Mouse (Mus musculus): ENCODE results near the gene Fam71b. TPM values are rescaled to one million over a fixed set of nuclear protein-coding genes. Genes with fewer than 3 reads are reported as not detected.

Fam71b gene
- total and polyA plus RNA-seq, 3 experiments = not detected

DNA sequence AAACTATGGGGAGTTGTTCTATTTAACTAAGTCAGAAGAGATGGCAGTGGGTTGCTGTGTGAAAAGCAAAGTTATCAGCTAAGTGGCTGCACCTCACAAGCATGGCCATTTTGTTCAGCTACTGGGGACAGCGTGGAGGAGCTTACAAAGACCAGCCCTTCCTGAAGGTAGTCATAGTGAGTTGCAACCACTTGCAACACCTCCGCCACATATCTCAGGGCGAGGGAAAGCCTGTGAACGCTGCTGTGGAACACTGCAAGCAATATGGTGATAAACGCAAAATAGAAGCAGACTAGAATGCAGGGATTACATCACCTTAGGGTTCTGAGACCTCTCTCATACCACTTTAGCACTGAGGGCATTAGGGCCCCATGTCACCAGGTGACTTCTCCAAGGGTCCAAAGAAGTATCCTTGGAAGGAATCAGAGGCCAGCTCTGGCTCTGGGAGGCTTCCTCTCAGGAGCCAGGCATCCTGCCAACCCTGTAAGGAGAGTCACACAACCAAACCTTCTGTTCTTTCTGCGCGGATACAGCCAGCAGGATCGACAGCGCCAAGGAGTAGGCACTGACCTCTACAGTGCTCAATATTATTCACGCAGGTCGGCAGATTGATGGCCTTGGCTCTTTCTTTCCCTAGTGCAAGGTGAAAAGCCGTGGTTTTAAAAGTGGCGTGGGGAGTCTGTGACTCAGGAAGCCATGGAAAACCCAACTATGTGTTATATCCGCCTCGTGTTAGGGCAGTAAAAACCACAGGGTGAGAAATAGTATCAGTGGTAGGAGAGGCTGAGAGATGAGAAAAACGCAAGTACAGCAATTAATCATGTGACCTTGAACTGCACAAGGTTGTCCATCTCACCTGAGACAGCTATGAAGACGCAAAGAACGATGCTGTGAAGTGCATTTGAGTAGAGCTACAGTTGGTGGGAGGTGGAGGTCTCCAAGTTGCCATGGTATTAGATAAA, 34.0 kb upstream of the Fam71b start:
- no peaks in the 10 kb centered on the region for H3K79me2 ChIP-seq (ENCODE audit: control insufficient read depth, insufficient read depth, low read length, poor library complexity)
- no peak overlapping the region for H3K27ac ChIP-seq (ENCODE audit: control insufficient read depth, low read depth, low read length)
- no peak overlapping the region for H3K4me3 ChIP-seq (ENCODE audit: control insufficient read depth in 1 of 2, insufficient read depth in 1 of 2, low read depth in 2 of 2, low read length in 2 of 2)
- no peaks in the 10 kb centered on the region for H3K36me3 ChIP-seq (ENCODE audit: control insufficient read depth in 1 of 2, insufficient read depth in 2 of 2, low read length in 2 of 2)
- H3K9me3 ChIP-seq (replicated peaks; ENCODE audit: insufficient read depth, low read length) = no peaks in the 10 kb centered on the region
- TF ChIP-seq CHD1 (IDR thresholded peaks at IDR 0.05; ENCODE audit: low read depth, low read length) = no peak
- TF ChIP-seq MEF2A (IDR thresholded peaks at IDR 0.05; ENCODE audit: extremely low read depth, insufficient replicate concordance, low read depth, low read length, poor library complexity, severe bottlenecking) = no peak
- no peak for TF ChIP-seq USF2 (IDR thresholded peaks at IDR 0.05; ENCODE audit: borderline replicate concordance in 1 of 2, insufficient read depth in 1 of 2, low read depth in 1 of 2, low read length in 2 of 2)
- TF ChIP-seq UBTF (IDR thresholded peaks at IDR 0.05; ENCODE audit: borderline replicate concordance, insufficient read depth, low read depth, low read length) = no peak
- TF ChIP-seq ELF1 (IDR thresholded peaks at IDR 0.05; ENCODE audit: low read depth, low read length) = no peak
- TF ChIP-seq ZKSCAN1 (IDR thresholded peaks at IDR 0.05; ENCODE audit: low read depth, low read length) = no peak
- no peak for TF ChIP-seq MAFK (IDR thresholded peaks at IDR 0.05; ENCODE audit: borderline replicate concordance, low read depth, low read length)
- TF ChIP-seq POLR2A (IDR thresholded peaks at IDR 0.05; ENCODE audit: control insufficient read depth in 1 of 2, insufficient read depth in 1 of 2, low read depth in 1 of 2, low read length in 2 of 2, poor library complexity in 1 of 2) = no peak
- no peak for TF ChIP-seq ZMIZ1 (IDR thresholded peaks at IDR 0.05; ENCODE audit: low read depth, low read length)
- TF ChIP-seq EP300 (IDR thresholded peaks at IDR 0.05; ENCODE audit: low read depth in 1 of 2, low read length in 2 of 2) = no peak
- no peak for TF ChIP-seq USF1 (IDR thresholded peaks at IDR 0.05; ENCODE audit: low read depth, low read length)
- TF ChIP-seq E2F4 (IDR thresholded peaks at IDR 0.05; ENCODE audit: borderline replicate concordance, low read depth, low read length) = no peak
- no peak for TF ChIP-seq ZNF384 (IDR thresholded peaks at IDR 0.05; ENCODE audit: low read depth, low read length)
- no peak for TF ChIP-seq CTCF (IDR thresholded peaks at IDR 0.05 in 2 of 3, conservative IDR thresholded peaks at IDR 0.05 in 1 of 3; ENCODE audit: control insufficient read depth in 1 of 3, insufficient read depth in 1 of 3, low read depth in 2 of 3, low read length in 3 of 3, poor library complexity in 1 of 3, severe bottlenecking in 1 of 3)
- no peak for TF ChIP-seq POLR2AphosphoS5 (IDR thresholded peaks at IDR 0.05; ENCODE audit: borderline replicate concordance, low read depth, low read length)
- DNase-seq (ENCODE audit: low read depth, low spot score) = no peak
- H3K9ac ChIP-seq (ENCODE audit: control insufficient read depth, low read depth, low read length, poor library complexity, severe bottlenecking) = no peak overlapping the region
- no peaks in the 10 kb centered on the region for H3K4me1 ChIP-seq (ENCODE audit: control insufficient read depth in 1 of 2, insufficient read depth in 2 of 2, low read length in 2 of 2)
- H3K27me3 ChIP-seq (ENCODE audit: control insufficient read depth in 1 of 2, insufficient read depth in 2 of 2, low read length in 2 of 2) = peaks cover 2 to 4% of the 10 kb centered on the region in 2 experiments; a peak in 3 of 4 replicates

DNA sequence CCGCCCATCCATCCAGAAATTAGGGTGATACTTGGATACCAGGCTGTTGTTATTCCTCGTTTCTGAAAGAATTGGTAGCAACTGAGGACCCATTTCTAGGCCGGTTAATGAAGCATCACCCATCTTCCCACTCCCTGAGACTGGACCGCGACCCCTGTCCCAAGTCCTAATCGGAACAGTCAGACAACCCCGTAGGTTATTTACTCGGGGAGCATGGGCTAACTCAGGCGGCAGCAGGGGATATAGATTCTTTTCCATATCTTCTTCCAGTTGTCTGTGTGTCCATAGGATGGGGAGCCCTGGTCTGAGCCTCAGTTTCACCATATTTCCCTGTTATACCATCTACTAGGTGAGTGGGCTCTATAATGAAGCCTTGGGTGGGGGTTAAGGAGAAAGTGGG, 32.5 kb upstream of the Fam71b start:
- H3K4me1 ChIP-seq (ENCODE audit: control insufficient read depth in 1 of 2, insufficient read depth in 2 of 2, low read length in 2 of 2) = no peaks in the 10 kb centered on the region
- H3K9me3 ChIP-seq (replicated peaks; ENCODE audit: insufficient read depth, low read length) = no peaks in the 10 kb centered on the region
- no peaks in the 10 kb centered on the region for H3K36me3 ChIP-seq (ENCODE audit: control insufficient read depth in 1 of 2, insufficient read depth in 2 of 2, low read length in 2 of 2)
- DNase-seq (ENCODE audit: low read depth, low spot score) = no peak
- H3K27ac ChIP-seq (ENCODE audit: control insufficient read depth, low read depth, low read length) = no peak overlapping the region
- no peaks in the 10 kb centered on the region for H3K79me2 ChIP-seq (ENCODE audit: control insufficient read depth, insufficient read depth, low read length, poor library complexity)
- peaks cover 2 to 6% of the 10 kb centered on the region in 2 experiments for H3K27me3 ChIP-seq (ENCODE audit: control insufficient read depth in 1 of 2, insufficient read depth in 2 of 2, low read length in 2 of 2)
- H3K9ac ChIP-seq (ENCODE audit: control insufficient read depth, low read depth, low read length, poor library complexity, severe bottlenecking) = no peak overlapping the region
- TF ChIP-seq ZNF384 (IDR thresholded peaks at IDR 0.05; ENCODE audit: low read depth, low read length) (no peak), GATA1 (IDR thresholded peaks at IDR 0.05; ENCODE audit: low read depth, low read length) (no peak), BHLHE40 (IDR thresholded peaks at IDR 0.05; ENCODE audit: borderline replicate concordance, low read depth, low read length) (no peak), TCF12 (IDR thresholded peaks at IDR 0.05; ENCODE audit: low read depth, low read length) (no peak), MAFK (IDR thresholded peaks at IDR 0.05; ENCODE audit: borderline replicate concordance, low read depth, low read length) (no peak), RAD21 (IDR thresholded peaks at IDR 0.05; ENCODE audit: low read depth, low read length) (no peak), GABPA (IDR thresholded peaks at IDR 0.05; ENCODE audit: low read depth, low read length) (no peak), JUND (IDR thresholded peaks at IDR 0.05; ENCODE audit: low read depth, low read length) (no peak)
- H3K4me3 ChIP-seq (ENCODE audit: control insufficient read depth in 1 of 2, insufficient read depth in 1 of 2, low read depth in 2 of 2, low read length in 2 of 2) = no peak overlapping the region
